Mouse (Mus musculus): ENCODE data around the gene Add3. TPM values are rescaled to one million over a fixed set of nuclear protein-coding genes. Genes with fewer than 3 reads are reported as not detected.
"Not testable (repeated sequence)": the region's sequence is repeated elsewhere in the genome, so short reads cannot be mapped to it uniquely, and the experiment has no call there.

Add3 gene
- total RNA-seq, 2 experiments from 2014 or later, result 113 to 114 TPM

DNA sequence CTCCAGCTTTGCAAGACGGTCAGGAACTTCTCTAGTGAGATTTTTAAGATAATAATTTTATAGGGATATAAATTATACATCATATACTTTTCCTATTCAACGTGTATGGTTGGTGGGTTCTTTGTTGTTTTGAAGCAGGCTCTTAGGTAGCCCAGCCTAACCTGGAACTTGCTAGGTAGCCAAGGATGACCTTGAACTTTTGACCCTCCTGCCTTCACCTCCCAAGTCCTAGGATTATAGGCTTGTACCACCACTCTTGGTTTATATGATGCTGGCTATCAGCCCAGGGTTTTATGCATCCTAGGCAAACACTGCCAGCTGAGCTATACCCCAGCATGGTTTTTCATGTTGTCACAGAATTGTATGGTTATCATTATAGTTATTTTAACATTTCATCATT is 70.0 kb downstream of the Add3 start:
- no peak for DNase-seq (ENCODE audit: extremely low spot score in 1 of 2, low spot score in 2 of 2)
- intact Hi-C loops (cut with DNase I), result no loop called here

DNA sequence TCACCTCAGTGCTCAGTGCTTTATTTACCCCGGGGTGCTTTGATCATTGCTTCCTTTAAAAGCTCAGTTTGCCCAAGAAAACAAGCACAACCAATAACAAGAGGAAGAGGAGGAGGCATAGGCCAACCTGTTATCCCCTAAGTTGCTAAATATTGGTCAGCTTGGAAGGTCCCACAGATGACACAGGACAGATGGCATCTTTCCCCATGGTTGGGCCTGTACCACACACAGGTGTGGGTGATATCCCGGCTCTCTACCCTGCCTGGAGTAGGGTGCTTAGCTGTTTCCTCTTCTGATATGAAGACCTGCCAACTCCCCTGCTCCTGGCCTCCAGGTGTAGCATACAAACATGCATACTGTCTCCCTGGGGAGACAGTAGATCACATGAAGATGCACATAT is 75.1 kb downstream of the Add3 start:
- DNase-seq (ENCODE audit: extremely low spot score in 1 of 2, low spot score in 2 of 2), result no peak
- intact Hi-C loops (cut with DNase I), result no loop called here

DNA sequence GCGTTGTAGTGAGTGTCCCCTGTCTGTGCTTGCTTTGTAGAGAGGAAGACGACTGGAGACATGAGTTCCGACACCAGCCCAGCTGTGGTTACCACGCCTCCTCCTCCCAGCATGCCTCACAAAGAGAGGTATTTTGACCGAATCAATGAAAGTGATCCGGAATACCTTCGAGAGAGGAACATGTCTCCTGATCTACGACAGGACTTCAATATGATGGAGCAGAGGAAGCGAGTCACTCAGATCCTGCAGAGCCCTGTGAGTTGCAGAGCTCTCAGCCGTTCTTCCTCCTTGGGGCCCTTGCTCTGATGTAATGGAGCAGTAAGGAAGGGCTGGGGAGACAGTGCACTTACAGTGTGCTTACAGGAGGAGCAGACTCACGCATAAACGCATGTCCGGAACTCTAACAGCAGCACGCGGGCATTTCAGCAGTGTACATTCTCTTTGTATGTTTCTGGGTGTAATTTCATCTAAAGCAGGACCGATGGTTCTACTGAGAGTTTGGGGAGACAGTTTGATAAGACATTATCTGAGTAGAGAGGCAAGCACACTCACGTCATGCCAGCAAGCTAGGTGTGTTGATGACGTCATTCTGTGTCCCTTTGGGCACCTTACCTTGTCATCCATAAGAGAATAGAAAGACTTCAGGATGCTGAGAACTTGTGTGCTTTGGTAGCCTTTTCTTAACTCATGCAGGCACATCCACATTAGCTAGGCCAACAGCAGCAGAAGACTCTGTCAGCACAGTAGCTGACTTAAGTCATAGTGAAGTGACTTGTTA is 76.7 kb downstream of the Add3 start:
- DNase-seq (ENCODE audit: extremely low spot score in 1 of 2, low spot score in 2 of 2), result no peak
- intact Hi-C loops (cut with DNase I), result no loop called here

DNA sequence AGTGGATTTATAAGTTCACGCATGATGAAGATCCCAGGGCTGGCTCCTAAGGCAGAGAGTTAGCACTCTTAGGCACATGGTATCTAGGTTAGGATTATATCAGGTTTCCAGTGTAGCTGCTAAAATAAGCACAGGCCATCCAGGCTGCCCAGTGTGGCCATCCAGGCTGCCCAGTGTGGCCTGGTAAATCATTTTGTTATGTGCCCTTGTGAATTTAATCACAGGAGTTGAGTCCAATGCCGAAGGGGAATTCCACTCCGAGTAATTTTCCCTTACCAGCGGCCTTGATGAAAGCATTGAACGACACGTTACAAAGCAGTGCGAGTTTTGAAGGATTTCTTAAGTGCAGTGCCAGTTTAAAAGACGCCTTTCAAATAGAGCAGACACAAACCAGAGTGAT is 77.6 kb downstream of the Add3 start:
- no peak for DNase-seq (ENCODE audit: extremely low spot score in 1 of 2, low spot score in 2 of 2)
- intact Hi-C loops (cut with DNase I), result no loop called here

DNA sequence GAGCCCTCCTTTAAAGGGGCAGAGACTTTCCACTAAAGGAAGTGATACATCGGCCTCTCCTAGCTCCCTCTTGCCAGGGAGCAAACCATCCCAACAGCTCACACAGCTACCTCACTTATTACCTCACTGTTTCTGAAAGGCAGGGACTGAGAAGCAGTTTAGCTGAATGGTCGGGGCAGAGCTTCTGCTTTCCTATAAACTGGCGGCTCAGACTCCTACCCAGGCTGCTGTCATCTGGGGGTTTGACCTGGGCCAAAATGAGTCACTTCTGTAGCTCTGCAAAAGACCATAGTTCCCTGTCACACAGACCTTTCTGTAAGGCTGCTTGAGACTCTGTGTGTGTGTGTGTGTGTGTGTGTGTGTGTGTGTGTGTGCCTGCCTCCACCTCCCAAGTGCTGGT is 79.1 kb downstream of the Add3 start:
- intact Hi-C loops (cut with DNase I), result no loop called here
- no peak for DNase-seq (ENCODE audit: extremely low spot score in 1 of 2, low spot score in 2 of 2)

DNA sequence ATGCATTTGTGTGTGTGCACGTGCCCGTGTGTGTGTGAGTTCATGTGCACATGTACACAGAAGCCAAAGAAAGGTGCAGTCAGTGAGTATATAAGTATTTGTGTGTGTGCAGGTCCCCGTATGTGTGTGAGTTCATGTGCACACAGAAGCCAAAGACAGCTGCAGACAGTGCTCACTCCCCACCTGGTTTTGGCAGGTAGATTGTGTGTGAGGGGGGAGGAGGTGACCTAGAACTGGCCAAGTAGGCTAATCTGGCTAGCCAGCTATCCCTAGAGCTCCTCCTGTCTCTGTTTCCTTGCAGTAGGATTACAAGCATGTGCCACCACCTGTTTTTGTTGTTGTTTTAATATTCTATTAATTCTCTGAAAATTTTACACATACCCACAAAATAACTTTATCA is 80.9 kb downstream of the Add3 start:
- intact Hi-C loops (cut with DNase I), result loop anchor here (10.0 kb wide), 1 partner anchor 186 kb away; no protein-coding TSS in a partner anchor
- DNase-seq (ENCODE audit: extremely low spot score in 1 of 2, low spot score in 2 of 2), result no peak

DNA sequence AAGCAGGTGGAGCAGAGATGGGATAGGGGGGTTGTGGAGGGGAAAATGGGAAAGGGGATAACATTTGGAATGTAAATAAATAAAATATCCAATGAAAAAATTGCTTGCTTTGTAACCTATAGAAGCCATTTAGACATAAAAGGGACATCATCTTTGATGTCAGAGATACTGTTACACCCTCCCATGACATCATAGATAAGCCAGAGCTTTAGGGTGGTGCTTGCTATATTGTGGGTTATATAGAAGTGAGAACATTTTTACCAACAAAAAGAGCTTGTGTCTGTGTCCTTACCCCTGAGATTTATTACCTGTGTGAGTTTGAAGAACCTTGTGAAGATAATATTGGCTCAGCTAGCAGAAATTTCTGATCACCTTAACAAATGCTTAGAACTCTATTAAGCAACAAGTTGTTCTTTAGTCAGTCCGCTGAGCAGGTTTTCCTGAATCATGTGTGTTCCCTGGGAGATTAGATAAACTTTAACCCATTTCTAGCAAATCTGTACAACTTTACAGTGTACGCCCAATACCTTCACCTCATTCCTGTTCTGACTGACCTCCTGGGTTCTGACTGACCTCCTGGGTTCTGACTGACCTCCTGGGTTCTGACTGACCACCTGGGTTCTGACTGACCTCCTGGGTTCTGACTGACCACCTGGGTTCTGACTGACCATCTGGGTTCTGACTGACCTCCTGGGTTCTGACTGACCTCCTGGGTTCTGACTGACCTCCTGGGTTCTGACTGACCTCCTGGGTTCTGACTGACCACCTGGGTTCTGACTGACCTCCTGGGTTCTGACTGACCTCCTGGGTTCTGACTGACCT is 85.2 kb downstream of the Add3 start:
- intact Hi-C loops (cut with DNase I), result loop anchor here (10.0 kb wide), 1 partner anchor 191 kb away; no protein-coding TSS in a partner anchor

DNA sequence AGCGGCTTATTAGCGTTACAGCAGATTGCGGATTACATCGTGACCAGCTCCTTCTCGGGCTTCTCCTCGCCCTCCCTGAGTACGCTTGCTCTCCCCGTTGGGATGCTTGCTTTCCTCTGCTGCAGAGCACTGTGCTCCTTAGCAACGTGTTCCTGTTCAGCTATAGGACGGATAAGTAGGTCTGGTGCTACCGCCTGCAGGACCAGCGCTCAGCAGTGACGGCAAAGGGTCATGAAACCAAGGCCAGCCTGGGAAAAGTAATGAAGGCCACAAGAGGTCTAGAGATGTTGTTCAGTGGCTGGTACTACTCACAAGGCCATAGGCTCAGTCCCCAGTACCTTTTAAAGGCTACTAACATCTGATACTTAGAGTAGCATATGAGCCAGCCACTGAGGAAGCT is 86.4 kb downstream of the Add3 start:
- intact Hi-C loops (cut with DNase I), result loop anchor here (10.0 kb wide), 1 partner anchor 192 kb away; no protein-coding TSS in a partner anchor

More for the DNA sequence above, 85.2 kb downstream of the Add3 start:
- not testable (repeated sequence) for DNase-seq (ENCODE audit: extremely low spot score in 1 of 2, low spot score in 2 of 2)

DNA sequence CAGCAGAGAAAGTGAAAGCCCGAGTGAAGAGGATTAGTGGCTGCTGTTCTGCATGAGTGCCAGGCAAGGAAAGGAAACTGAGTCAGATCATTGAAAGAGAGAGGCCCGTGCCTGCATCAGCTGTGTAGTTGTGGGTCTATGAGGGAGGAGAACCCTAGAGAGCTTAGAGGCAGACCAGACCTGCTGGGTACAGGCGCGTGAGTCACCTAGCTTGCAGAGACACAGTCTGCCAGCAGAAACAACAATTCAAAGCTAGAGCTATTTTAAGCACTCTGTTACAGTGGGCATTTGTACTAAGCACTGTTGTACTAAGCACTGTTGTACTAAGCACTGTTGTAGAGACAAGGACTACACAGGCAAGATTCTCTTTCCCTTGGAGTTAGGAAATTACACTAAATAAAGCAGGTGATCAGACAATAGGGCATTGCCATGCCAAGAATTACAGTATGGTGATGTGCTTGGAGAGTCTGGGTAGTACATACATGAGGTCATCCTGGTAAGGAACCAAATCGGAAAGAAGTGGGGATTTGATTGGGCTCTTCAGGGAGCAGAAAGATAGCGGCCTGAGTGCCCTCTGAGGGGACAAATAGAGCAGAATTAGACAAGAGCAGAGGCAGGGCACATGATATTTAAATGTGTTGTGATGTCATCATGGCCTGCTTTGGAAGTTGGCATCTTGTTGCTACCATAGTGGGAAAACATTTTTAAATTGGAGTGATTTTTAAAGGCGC is 88.0 kb downstream of the Add3 start:
- intact Hi-C loops (cut with DNase I), result loop anchor here (10.0 kb wide), 1 partner anchor 193 kb away; no protein-coding TSS in a partner anchor
- DNase-seq (ENCODE audit: extremely low spot score in 1 of 2, low spot score in 2 of 2), result no peak

More for the DNA sequence above, 86.4 kb downstream of the Add3 start:
- no peak for DNase-seq (ENCODE audit: extremely low spot score in 1 of 2, low spot score in 2 of 2)

DNA sequence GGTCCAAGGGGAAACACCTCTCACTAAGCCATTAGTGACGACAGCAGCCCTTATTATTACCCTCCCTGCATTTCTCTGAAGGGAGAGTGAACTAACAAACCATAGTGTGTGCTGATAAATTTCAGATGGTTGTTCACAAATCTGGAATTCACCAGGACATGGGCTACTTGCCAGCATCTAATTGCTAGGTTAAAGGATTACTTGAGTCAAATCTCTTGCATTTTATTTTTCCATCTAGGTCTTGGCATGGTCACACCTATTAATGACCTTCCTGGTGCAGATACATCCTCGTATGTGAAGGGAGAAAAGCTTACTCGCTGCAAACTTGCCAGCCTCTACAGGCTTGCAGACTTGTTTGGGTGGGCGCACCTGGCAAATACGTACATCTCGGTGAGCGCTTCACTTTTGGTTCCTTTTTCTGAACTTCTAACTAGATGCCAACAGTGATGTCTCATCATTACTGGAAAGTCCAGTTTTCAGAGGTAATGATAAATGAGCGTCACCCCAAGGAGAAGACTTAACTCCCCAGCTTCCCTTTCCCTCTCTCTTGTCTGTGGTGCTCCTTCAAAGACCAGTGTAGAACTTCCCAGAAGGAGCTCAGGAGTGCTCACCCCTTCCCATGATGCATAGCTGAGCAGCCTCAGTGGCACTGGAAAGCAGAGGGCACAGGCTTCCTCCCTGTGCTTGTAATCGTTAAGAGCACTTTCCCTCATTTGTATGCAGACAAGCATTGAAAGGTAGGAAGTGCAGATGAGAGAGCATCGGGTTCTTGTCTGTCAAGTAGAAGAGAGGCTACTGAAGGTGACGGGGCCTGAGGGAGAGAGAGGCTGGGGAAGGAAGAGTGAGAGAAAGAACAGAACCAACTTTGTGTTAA is 90.9 kb downstream of the Add3 start:
- no peak for DNase-seq (ENCODE audit: extremely low spot score in 1 of 2, low spot score in 2 of 2)
- intact Hi-C loops (cut with DNase I), result loop anchor here (5.0 kb wide), 1 partner anchor 224 kb away; no protein-coding TSS in a partner anchor

DNA sequence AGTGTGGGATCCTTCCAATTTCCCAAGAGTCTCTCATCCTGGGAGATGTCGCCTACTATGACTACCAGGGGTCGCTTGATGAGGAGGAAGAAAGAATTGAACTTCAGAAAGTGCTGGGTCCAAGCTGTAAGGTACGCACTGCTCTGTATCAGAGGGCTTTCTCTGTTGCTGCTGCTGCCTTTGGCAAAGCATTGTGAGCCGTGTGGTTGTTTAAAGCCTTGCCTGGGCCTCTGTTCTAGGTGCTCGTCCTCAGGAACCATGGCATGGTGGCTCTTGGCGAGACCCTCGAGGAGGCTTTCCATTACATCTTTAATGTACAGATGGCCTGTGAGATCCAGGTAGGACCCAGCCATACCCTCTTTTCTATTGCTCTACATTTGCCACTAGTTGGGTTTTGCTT is 93.3 kb downstream of the Add3 start:
- no peak for DNase-seq (ENCODE audit: extremely low spot score in 1 of 2, low spot score in 2 of 2)
- intact Hi-C loops (cut with DNase I), result loop anchor here (5.0 kb wide), 1 partner anchor 226 kb away; no protein-coding TSS in a partner anchor

DNA sequence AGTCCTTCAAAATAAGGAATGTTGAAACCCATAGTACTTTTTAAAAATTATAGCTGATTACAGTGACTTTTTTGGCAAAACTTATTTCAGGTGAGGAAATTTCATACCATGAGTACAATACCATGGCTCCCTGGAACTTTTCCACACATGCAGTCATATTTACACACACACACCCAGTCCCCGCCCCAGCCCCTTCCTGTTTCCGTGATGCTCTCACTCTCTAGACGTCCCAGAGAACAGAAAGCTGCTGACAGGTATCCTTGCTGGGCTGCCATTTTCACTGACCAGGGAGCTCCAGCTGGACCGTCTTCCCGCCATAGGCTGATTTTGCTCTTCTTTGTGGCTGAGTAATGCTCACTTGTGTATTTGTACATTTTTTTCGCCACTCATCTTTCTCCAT is 101.6 kb downstream of the Add3 start:
- intact Hi-C loops (cut with DNase I), result no loop called here
- DNase-seq (ENCODE audit: extremely low spot score in 1 of 2, low spot score in 2 of 2), result no peak

DNA sequence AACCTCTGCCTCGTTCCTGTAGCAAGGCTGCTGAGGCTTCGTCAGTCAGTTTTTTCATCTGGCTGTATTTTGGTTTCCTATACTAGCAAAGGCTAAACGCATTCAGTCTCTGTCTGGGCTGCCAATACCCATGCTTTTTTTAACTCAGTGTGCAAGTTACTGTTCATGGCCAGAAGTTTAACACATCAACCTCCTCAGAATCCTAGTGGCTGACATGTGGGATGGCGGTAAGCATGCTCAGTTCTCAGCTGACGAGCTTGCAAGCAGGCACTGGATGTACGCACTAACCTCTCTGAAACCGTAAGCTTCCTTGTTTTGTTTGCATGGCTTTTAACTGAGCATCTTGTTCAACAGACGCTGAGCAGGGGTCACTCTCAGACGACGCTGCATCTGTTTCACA is 103.7 kb downstream of the Add3 start:
- DNase-seq (ENCODE audit: extremely low spot score in 1 of 2, low spot score in 2 of 2), result no peak
- intact Hi-C loops (cut with DNase I), result no loop called here

DNA sequence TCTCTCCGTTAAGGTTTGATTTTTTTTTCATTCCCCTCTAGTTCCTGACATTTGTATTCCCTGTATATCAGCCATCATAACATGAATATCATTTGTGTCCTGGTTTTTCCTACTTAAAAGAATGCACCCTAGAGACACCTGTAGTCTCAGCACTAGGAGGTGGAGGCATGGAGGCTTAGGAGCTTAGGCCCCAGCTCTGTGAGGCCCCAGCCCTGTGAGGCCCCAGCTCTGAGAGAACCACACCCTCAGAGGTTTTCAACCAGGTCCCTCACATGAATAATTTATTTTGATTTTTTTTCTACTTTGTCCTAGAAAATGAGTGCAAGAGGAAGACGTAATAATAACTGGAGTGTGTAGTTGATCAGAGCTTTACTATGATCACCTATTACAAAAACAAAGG is 107.3 kb downstream of the Add3 start:
- intact Hi-C loops (cut with DNase I), result loop anchor here (5.0 kb wide), 1 partner anchor 125 kb away; the partner anchor contains the start of gene Gm10197

DNA sequence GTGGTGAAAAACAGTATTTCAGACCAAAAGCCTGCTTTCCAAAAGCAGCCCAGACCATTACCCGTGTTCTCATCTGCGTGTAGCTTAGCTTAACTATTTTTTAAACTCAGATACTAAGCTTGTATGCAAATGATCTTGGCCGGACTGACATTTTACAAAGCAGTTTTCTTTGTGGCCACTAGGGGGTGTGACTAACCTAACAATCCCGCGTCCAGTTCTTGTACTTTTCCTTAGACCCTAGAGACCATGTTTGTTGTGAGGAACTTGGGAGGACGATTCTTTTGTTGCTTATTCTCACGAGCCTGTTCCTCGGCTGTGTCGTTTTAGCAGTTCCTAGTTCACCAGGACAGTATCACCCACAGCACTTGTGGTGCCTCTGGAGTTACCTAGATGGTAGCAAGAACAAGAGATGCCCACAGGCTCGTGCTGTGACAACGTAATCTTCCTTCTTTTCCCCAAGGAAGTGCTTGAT is 107.8 kb downstream of the Add3 start:
- DNase-seq (ENCODE audit: extremely low spot score in 1 of 2, low spot score in 2 of 2), result peak in 1 of 2 experiments; percentile 47
- intact Hi-C loops (cut with DNase I), result loop anchor here (1.0 to 5.0 kb wide), 2 partner anchors 63 to 124 kb away; partner anchors contain the start of gene Gm10197

More for the DNA sequence above, 107.3 kb downstream of the Add3 start:
- no peak for DNase-seq (ENCODE audit: extremely low spot score in 1 of 2, low spot score in 2 of 2)

DNA sequence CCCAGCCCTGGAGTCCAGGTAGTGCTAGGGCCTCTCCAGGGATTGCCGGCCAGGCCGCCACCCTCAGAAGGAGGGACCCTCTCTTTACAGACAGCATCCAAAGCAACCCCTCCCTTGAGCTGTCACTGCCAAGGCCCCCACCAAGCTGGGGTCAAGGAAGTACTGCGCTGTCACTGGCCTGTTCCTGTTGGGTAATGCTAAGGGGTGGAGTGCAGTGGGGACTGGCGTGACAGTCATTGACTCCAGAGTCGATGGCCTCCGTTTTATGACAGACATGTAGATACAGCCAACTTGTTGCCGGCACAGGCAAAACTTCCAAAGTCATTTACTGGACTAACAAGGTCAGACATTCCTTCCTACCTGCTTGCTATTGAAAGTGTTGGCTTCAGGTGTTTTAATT is 110.8 kb downstream of the Add3 start:
- intact Hi-C loops (cut with DNase I), result no loop called here
- DNase-seq (ENCODE audit: extremely low spot score in 1 of 2, low spot score in 2 of 2), result no peak

DNA sequence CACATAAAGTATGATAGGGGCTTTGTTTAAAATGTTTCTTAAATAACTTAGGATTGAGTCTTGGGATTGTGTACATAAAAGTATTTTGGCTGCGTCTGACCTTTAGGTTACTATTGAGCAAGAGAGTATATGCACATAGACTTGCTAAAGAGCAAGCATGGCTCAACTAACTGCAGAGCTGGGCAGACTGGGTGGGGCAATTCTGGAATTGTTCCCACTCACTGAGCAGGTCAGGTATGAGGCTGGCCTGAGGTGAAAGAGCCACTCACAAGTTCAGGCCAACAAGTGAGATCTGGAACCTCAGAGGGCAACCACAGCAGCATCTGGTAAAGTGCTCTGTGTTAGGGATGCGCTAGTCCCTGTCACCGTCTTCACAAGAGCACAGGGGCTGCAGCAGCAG is 111.4 kb downstream of the Add3 start:
- intact Hi-C loops (cut with DNase I), result no loop called here

More for the DNA sequence above, 111.4 kb downstream of the Add3 start:
- DNase-seq (ENCODE audit: extremely low spot score in 1 of 2, low spot score in 2 of 2), result no peak

Measured in left cerebral cortex, postnatal 10 days (tissue).